Mouse (Mus musculus) layer of hippocampus, postnatal 14 days (tissue): ENCODE results near the gene Ggt5. TPM values are rescaled to one million over a fixed set of nuclear protein-coding genes. Genes with fewer than 3 reads are reported as not detected.
A peak's percentile ranks its signal among the peaks of the same experiment; 100 is the strongest.
"Not testable (repeated sequence)": the region's sequence is repeated elsewhere in the genome, so short reads cannot be mapped to it uniquely, and the experiment has no call there.

Experiments used
- DNase-seq, 2 experiments: peaks; one replicate each; pipeline ENCODE4 v3.0.0; 2021 to 2022; ENCODE audit warnings: low spot score in 2 of 2, mixed read lengths in 1 of 2
- long read RNA-seq, 2 experiments: library from polyadenylated mRNA; stranded (forward); transcript quantifications; one replicate each; pipeline ENCODE4 v2.0.0; 2021
- total RNA-seq, 2 experiments: library from RNA; stranded (reverse); gene quantifications; 2 replicates each; pipeline ENCODE4 v1.2.3; 2021

Ggt5 gene
- 1 to 10 TPM; 2.9 to 4.0 TPM for total RNA-seq
- long read RNA-seq, experiment 1, result 0 reads
- long read RNA-seq, experiment 2, full-length matches to known transcripts, result 3 of 6 reads
- long read RNA-seq, experiment 2, partial matches to known transcripts, result 1 of 6 reads
- long read RNA-seq, experiment 2, other reads (novel, unspliced or antisense), result 2 of 6 reads

- peak; percentile 21 to 24 for DNase-seq
These were observed at the start of gene Ggt5 for GRCm38 (mm10) chr10:75589129-75589528. Ggt5 (plus strand) TSS chr10:75589340.

DNA sequence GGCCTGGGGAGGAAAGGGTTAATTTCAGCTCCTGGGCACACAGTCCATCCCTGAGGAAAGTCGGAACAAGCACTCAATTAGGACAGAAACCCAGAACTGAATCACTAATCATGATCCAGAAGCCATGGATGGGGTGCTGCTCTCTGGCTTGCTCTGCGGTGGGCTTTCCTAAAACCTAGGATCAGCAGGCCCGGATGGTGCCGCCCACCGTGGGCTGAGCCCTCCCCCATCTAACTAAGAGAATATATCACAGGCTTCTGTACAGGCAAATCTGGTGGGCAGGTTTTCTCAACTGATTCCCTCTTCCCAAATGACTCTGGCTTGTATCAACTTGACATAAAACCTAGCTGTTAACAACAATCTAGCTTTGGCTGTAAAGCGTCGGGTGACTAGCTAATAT, 41.2 kb upstream of the Ggt5 start:
- DNase-seq, result no peak

GRCm38 (mm10) chr10:75548486-75548885, 40.7 kb upstream of the Ggt5 start:
- DNase-seq, result no peak

DNA sequence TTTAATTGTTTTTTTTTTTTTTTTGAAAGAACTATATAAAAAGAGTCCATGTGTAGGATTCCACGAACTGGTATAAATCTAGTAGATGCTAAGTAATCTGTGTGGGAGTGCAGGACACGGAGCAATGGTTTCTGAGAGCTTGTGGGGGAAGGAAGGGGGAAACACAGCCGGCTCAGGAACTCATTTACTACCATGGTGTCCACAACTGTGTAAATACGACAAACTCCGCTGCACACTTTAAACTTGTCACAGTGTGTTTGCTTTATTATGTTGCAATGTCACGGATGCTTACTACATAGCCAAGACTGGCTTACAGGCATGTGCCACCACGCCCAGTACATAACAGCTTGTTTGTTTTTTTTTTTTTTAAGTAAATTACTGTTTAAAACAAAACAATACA, 39.3 kb upstream of the Ggt5 start:
- DNase-seq, result no peak

DNA sequence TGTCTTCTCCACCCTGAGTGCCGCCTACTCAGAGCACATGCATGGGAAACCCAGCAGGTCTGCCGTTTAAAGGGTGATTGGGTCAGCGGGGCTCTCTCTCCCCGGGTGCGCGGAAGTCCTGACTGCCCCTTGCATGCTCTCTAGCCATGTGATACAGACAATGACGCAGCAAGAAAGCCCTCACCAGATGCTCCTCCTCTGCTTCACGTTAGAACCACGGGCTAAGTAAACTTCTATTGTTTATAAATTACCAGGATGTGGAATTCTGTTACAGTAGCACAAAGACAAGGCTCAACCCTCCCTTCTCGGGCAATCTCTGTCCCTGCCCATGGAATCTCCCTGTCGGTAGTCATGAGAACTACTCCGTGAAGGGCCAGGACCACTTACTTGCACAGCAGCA, 38.0 kb upstream of the Ggt5 start:
- no peak for DNase-seq

DNA sequence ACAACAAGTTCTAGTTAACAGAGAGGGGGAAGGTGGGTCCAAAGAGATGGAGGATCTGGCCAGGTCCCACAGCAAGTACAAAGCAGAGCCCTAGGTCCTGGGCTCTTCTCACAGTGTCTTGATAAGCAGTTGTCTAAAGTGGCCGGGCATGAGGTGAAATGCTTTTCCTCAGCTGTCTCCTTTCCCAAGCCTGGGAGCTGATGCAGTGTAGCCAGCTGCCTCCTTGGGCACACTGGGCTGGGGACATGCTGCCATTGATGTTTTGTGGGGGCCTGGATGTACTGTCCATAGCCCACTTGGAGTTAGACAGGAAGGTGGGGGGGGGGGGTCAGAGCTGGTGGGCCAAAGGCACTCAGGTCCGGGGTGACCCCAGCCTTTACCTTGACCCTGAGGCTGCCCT, 37.0 kb upstream of the Ggt5 start:
- DNase-seq, result no peak

GRCm38 (mm10) chr10:75552701-75553450, 36.3 kb upstream of the Ggt5 start:
- no peak for DNase-seq

DNA sequence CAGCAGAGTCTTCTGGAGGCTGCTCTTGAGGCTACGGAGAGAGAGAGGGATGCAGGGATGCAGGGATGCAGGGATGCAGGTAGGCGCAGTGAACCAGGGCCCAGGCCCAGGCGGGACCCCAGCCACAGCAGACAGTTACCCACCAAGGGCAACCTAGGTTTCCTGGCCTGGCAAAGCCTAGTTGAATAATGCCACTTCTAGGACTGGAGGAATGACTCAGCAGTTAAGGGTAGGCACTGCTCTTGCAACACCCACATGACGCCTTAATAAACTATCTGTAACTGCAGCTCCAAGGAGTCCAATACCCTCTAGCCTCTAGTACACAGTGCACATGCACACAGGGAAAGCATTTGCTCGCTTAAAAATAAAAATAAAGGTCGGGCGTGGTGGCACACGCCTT, 35.0 kb upstream of the Ggt5 start:
- no peak for DNase-seq

DNA sequence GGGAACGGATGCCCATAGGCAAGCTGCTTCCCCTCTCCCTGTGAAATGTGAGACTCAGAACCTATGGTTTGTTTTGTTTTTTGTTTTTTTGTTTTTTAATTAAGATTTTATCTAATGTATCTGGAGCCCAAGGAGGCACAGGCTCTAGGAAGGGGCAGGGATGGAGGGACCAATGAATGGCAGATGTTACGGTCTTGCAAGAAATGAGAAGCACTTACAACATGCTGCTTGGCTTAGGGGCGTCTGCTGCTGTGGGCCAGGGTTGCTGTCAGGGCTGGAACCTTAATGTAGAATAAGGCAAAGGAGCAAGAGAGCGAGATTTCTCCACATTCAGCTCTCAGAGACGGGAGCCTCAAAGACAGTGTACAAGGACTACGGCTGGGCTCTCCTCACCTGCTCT, 33.6 kb upstream of the Ggt5 start:
- no peak for DNase-seq

- DNase-seq, result peak; percentile 73 to 87
These were observed 33.1 kb upstream of the Ggt5 start for GRCm38 (mm10) chr10:75556026-75556425.

GRCm38 (mm10) chr10:75558515-75558914, 30.6 kb upstream of the Ggt5 start:
- peak; percentile 33 to 47 for DNase-seq

GRCm38 (mm10) chr10:75559041-75559675, 30.0 kb upstream of the Ggt5 start:
- no peak for DNase-seq

DNA sequence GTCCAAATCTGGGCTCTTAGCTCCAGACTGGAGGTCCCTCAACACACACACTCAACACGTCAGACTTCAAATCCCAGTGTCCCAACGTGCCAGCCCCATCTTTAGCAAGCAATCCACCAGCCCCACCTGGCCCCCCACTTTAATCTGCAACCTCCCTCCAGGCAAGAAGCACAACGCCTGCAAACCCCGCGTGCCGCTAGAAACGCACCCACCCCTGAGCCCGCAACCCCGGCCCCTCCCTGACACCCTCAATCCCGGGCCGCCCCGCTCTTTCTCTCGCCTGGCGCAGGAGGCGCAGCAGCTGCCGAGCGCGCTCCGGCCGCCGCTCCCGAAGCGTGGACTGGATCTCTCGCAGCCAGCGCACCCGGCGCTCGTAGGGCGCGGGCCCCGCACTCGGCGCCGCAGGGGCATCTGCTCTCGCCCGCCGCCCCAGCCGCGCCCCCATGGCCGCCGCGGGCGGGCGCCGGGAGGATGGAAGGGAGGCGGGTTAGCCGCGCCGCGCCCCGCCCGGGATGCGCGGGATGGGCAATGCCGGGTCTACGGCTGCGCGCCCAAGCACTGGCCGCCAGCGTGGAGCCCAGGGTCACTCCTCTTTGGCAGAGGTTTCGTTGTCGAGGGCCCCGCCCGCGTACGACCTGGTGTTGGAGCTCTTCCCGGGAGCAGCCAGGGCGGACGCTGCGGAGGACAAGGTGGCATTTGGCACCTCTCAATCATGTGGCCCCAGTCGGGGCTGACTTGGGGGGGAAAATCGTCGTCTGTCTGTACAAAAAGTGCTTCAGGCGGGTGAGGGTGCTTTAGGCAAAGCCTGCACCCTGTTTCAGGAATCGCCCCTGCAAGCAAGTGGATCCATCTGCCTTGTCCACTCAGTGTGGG, 29.2 kb upstream of the Ggt5 start, which contains the start of gene Lrrc75b:
TSS of gene Lrrc75b (minus strand) at position 655 of the 873 bp plus-strand sequence.
- DNase-seq, result peak; percentile 20 to 48

GRCm38 (mm10) chr10:75560549-75560899, 28.6 kb upstream of the Ggt5 start:
- DNase-seq, result no peak

DNA sequence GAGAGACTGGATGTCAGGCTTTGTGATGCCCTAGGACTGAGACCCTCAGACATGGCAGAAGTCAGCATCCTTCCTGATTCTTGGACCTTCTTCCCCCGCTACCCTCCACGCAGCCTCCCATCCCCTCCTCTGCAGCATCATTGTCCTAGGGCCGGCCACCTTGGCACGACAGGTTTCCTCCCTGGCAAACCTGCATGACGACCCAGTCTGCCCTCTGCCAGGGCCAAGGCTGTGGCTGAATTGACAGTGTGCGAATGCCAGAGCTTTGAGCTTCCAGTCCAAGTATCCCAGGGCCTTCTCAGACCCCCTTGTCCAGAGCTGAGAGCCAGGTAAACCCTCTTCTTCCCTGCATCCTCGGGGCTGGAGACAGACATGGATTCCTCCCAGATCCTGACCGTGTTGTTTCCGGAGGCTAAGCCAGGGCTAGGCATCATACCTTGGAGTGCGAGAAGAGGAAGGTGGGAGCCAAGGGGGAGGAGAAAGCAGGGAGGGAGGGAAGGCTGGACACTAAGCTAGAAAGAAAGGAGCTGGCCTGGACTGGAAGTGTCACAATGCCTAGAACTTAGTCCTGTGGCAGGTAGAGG, 28.0 kb upstream of the Ggt5 start, which contains the start of gene Ggt1:
TSS of gene Ggt1 (plus strand) at position 534 of the 584 bp plus-strand sequence.
- no peak for DNase-seq

- no peak for DNase-seq
These were observed 26.5 kb upstream of the Ggt5 start for GRCm38 (mm10) chr10:75562596-75562995.

GRCm38 (mm10) chr10:75564687-75565265, 24.4 kb upstream of the Ggt5 start:
- no peak for DNase-seq

GRCm38 (mm10) chr10:75565436-75565835, 23.7 kb upstream of the Ggt5 start:
- DNase-seq, result no peak

DNA sequence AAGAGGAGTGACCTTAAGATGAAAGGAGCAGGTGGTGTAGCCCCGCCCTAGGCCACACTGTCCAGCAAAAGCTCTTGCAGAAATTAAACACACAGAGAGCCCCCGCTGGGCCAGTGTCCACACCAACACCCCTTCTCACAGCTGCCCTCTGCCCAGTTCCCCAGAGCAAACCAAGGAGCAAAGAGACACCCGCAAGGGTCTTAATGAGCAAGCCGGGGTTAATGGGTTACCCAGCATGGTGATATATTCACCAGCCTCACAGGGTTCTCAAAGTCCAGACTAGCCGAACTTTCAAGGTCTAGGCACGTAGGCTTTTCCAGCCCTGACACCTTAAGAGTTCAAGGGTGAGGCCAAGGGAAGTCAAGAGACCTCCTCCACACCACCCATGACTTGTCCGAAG, 23.2 kb upstream of the Ggt5 start:
- no peak for DNase-seq

DNA sequence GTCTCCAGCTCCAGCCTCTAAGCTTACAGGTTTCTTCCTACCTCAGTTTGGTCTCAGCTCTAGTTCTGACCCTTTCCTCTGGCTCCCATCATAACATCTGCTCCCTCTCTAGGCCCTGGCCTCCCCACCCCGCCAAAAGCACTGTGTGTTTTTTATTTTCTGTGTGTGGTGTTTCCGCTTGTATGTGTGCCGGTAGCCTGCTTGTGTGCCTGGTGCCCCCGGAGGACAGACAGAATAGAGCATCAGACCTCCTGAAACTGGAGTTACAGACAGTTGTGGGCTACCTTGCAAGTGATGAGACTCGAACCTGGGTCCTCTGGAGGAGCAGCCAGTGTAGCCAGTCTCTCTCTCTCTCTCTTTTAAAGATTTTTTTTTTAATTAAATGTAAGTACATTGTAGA, 22.8 kb upstream of the Ggt5 start:
- DNase-seq, result no peak

DNA sequence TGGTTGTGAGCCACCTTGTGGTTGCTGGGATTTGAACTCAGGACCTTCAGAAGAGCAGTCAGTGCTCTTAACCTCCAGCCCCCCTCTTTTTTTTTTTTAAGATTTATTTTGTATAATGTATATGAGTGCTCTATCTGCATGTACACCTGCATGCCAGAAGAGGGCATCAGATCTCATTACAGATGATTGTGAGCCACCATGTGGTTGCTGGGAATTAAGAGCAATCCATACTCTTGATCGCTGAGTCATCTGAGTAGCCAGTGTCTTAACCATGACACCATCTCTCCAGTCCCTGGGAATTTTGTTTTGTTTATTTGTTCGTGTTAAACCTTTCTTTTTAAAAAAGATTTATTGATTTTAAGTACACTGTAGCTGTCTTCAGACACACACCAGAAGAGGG, 22.4 kb upstream of the Ggt5 start:
- DNase-seq, result not testable (repeated sequence)
